Mouse (Mus musculus) retina, adult 2 months (tissue): ENCODE results near the gene Gabbr1.
A peak's percentile ranks its signal among the peaks of the same experiment; 100 is the strongest.

ENCODE experiments used
- DNase-seq: peaks from one replicate; pipeline ENCODE4 v3.0.0-alpha.2; 2012; ENCODE audit warnings: low read depth, low spot score

Gabbr1 gene

GRCm38 (mm10) chr17:37075766-37076165 lies 30.0 kb downstream of the Gabbr1 start:
- DNase-seq: no peak

DNA sequence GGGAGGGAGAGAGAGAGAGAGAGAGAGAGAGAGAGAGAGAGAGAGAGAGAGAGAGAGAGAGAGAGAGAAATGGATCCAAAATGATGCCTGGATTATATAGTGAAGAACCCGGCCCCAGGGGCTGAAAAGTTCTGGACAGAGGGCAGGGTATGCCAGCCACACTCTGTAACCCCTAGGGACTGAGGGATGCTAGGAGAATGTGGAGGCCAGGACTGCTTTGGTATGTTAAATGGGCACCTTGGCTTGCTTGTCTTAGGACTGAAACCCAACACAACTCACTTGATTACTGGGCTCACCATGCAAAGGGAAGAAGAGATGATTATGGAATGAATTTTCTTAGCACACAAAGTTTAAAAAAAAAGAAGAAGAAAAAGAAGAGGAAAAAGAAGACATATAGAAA lies 32.4 kb downstream of the Gabbr1 start:
- DNase-seq: no peak

GRCm38 (mm10) chr17:37078990-37079389 lies 33.2 kb downstream of the Gabbr1 start:
- no peak for DNase-seq

GRCm38 (mm10) chr17:37080119-37080518 lies 34.4 kb downstream of the Gabbr1 start:
- DNase-seq: no peak

DNA sequence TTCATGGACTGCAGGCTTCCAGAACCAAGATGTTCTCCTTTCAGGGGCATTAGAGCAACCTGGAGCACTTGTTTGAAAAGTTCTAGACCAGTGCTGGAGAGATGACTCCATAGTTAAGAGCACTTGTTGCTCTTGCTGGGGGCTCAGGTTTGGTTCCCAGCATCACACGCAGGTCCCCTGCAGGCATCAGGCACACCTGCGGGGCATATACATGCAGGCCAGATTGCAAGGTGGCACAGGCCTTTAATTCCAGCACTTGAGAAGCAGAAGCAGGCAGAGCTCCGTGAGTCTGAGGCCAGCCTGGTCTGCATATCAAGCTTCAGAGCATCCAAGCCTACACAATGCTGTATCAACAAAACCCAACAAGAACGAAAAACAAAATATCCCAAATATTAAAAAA lies 35.9 kb downstream of the Gabbr1 start:
- no peak for DNase-seq

DNA sequence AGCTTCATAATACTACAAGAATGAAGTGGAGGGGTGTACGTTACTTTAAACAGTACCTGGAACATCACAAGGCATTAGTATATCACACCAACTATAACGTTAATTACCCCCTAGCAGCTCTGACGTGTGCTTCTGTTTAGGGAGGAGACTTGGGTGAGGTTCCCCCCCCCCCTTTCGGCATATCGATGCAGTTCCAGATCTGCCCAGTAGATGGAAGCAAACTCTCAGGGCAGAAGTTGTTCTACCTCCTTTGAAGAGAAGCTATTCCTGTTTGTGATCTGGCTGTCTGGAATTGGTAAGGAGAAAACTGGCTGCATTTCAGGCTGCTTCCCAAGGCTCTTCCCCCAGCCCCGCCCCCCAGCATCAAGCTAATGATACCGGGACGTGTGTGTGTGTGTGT lies 37.6 kb downstream of the Gabbr1 start:
- peak; percentile 55 for DNase-seq

GRCm38 (mm10) chr17:37084632-37085031 lies 38.9 kb downstream of the Gabbr1 start:
- DNase-seq: no peak

DNA sequence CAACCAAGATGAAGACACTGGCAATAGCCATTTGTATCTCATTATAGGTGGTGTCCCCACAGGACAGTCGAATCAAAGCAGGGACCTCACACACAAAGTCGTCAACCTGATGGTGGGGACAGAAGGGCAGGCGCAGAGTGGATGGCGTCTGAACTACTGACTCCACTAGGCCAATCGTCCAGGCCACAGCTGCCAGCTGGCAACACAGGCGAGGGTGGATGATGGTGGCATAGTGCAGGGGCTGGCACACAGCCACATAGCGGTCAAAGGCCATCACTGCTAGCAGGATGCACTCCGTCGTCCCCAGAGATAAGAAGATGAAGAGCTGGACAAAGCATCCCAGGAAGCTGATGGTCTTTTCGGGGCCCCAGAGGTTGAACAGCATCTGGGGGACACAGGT lies 39.8 kb downstream of the Gabbr1 start:
- DNase-seq: no peak

- no peak for DNase-seq
These were observed 42.6 kb downstream of the Gabbr1 start, which contains the start of gene Olfr90 for GRCm38 (mm10) chr17:37088399-37088798. Olfr90 (minus strand) TSS chr17:37088499.

GRCm38 (mm10) chr17:37092198-37092597 lies 46.4 kb downstream of the Gabbr1 start:
- DNase-seq: no peak

DNA sequence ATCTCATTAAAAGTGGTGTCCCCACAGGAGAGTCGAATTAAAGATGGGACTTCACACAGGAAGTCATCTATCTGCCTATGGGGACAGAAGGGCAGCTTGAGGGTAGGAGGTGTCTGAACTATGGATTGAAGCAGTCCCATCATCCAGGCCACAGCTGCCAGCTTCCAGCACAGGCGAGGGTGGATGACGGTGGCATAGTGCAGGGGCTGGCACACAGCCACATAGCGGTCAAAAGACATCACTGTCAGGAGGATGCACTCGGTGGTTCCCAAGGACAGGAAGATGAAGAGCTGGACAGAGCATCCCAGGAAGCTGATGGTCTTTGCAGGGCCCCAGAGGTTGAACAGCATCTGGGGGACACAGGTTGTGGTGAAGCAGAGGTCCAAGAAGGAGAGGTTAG lies 47.5 kb downstream of the Gabbr1 start:
- no peak for DNase-seq

DNA sequence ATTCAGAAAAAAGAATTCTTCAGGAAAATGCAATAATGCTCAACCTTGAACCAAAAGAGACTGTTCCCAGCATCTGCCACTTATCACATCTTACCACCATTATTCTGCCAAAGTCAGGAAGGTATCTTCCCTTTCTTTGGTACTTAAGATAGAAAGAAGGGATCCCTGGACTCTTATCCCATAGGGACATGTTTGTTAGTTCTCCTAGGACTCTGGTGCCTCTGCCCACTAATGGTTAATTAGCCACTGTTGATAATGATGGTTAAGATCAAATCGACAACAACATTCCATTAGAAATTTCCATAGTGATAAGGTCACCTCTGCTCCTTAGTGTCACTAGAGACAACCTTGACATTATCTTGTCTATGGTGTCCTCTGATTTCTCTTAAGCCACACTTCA lies 52.4 kb downstream of the Gabbr1 start, which contains the start of gene Olfr91:
Gene Olfr91 (minus strand): TSS at position 101 of the 400 bp plus-strand sequence.
- DNase-seq: no peak

GRCm38 (mm10) chr17:37119988-37120387 lies 74.2 kb downstream of the Gabbr1 start, which contains the start of gene Olfr92:
Olfr92 (minus strand) TSS chr17:37120088.
- DNase-seq: no peak
